Mouse (Mus musculus): ENCODE data around the gene Fut1. TPM values are rescaled to one million over a fixed set of nuclear protein-coding genes. Genes with fewer than 3 reads are reported as not detected.

The Fut1 gene
- total RNA-seq, 1 experiment from 2014 or later: 0.25 TPM

DNA sequence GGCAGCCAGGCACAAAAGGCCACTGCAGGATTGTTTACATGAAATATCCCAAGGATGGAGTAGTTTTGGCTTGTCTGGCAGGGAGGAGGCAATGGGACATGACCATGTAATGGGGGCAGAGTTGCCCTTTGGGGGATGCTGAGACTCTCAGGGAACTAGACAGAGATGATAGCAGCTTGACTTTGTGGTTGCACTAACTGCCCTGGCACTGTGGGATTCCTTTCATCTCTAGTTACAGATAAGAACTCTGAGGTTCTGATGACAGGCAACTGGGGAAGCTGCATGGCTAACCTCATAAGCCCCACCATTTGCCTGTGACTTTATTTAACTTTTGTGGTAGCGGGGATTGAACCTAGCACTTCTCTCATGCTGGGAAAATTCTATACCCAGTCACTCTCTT, 21.0 kb upstream of the Fut1 start:
- no peak for ATAC-seq (replicated peaks in 1 of 2; ENCODE audit: insufficient read depth in 1 of 2, low FRiP score in 2 of 2, low TSS enrichment in 1 of 2, low read depth in 1 of 2, poor library complexity in 2 of 2, severe bottlenecking in 2 of 2)

- ATAC-seq (replicated peaks in 1 of 2; ENCODE audit: insufficient read depth in 1 of 2, low FRiP score in 2 of 2, low TSS enrichment in 1 of 2, low read depth in 1 of 2, poor library complexity in 2 of 2, severe bottlenecking in 2 of 2): no peak
Observed at GRCm38 (mm10) chr7:45597013-45597412, 20.1 kb upstream of the Fut1 start.

- no peak for ATAC-seq (replicated peaks in 1 of 2; ENCODE audit: insufficient read depth in 1 of 2, low FRiP score in 2 of 2, low TSS enrichment in 1 of 2, low read depth in 1 of 2, poor library complexity in 2 of 2, severe bottlenecking in 2 of 2)
Observed at GRCm38 (mm10) chr7:45597527-45597926, 19.6 kb upstream of the Fut1 start.

DNA sequence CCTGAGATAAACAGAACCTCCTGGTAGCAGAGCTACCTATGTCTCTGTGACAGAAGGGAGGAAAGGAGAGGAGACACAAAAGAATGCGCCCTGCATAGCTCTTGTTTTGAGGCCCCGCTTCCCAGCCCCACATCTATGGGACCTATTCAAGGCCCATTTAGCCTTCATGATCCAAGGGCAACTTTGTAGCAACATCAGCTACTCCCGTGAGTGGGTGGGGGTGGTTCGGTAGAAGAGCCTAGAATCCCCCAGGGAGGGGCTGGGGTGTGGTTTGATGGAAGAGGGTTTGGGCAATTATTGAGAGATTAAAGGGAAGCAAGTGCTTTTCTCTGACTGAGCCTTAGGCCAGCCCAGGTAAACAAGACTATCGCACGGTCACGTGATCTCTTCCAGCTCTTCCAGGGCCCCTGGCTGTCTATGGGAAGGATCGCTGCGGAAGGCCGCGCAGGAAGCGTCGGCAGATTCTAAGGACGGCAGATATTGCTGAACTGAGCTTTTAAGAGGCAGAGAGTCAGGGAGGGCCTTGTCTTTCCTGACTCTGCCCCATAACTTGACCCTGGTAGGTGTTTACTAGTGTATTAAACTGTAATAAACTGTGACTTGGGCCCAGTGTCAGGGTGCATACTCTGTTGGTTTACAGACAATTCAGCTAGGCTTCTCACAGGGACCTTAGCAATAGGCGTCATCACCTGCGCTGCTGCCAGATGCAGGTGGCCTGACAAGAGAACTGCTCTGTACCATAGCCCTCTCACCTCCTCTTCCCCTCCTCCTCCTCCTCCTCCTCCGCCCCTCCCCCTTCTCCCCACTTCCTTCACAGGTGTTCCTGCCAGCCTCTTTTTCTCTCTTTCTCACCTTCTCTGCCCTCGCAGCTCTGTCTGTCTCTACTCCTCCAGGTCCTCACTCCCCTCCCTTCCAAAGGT, 17.9 kb upstream of the Fut1 start:
- ATAC-seq (replicated peaks in 1 of 2; ENCODE audit: insufficient read depth in 1 of 2, low FRiP score in 2 of 2, low TSS enrichment in 1 of 2, low read depth in 1 of 2, poor library complexity in 2 of 2, severe bottlenecking in 2 of 2): no peak

- ATAC-seq (replicated peaks in 1 of 2; ENCODE audit: insufficient read depth in 1 of 2, low FRiP score in 2 of 2, low TSS enrichment in 1 of 2, low read depth in 1 of 2, poor library complexity in 2 of 2, severe bottlenecking in 2 of 2): no peak
Observed at GRCm38 (mm10) chr7:45605704-45606289, 11.3 kb upstream of the Fut1 start.

DNA sequence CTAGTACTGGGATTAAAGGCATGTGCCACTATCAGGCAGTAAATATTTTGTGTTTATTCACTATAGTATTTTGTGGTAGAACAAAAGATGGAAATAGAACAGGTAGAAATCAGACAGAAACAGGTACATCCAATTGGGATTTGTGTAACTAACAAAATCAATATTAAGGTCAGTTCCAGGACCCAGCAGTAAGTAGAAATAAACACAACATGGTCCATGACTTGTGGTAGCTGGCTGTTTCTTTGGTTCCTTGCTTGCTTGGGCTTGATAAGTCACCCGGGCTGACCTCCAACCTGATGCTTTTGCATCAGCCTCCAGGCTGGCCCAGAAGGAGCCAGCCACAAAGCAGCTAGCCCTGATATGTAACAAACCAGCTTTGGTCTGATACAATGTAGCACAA, 7.6 kb upstream of the Fut1 start:
- no peak for ATAC-seq (replicated peaks in 1 of 2; ENCODE audit: insufficient read depth in 1 of 2, low FRiP score in 2 of 2, low TSS enrichment in 1 of 2, low read depth in 1 of 2, poor library complexity in 2 of 2, severe bottlenecking in 2 of 2)

- no peak for ATAC-seq (replicated peaks in 1 of 2; ENCODE audit: insufficient read depth in 1 of 2, low FRiP score in 2 of 2, low TSS enrichment in 1 of 2, low read depth in 1 of 2, poor library complexity in 2 of 2, severe bottlenecking in 2 of 2)
Observed at GRCm38 (mm10) chr7:45616277-45616676, 812 bp upstream of the Fut1 start.

- no peak for ATAC-seq (replicated peaks in 1 of 2; ENCODE audit: insufficient read depth in 1 of 2, low FRiP score in 2 of 2, low TSS enrichment in 1 of 2, low read depth in 1 of 2, poor library complexity in 2 of 2, severe bottlenecking in 2 of 2)
Observed at GRCm38 (mm10) chr7:45618316-45618715, 1.2 kb downstream of the Fut1 start.

- ATAC-seq (replicated peaks in 1 of 2; ENCODE audit: insufficient read depth in 1 of 2, low FRiP score in 2 of 2, low TSS enrichment in 1 of 2, low read depth in 1 of 2, poor library complexity in 2 of 2, severe bottlenecking in 2 of 2): no peak
Observed at GRCm38 (mm10) chr7:45619592-45619991, 2.5 kb downstream of the Fut1 start.

- no peak for ATAC-seq (replicated peaks in 1 of 2; ENCODE audit: insufficient read depth in 1 of 2, low FRiP score in 2 of 2, low TSS enrichment in 1 of 2, low read depth in 1 of 2, poor library complexity in 2 of 2, severe bottlenecking in 2 of 2)
Observed at GRCm38 (mm10) chr7:45621443-45621842, 4.4 kb downstream of the Fut1 start, which contains the start of gene Izumo1. Gene Izumo1, plus strand, starts transcription at chr7:45621811.

GRCm38 (mm10) chr7:45623507-45623906, 6.4 kb downstream of the Fut1 start:
- ATAC-seq (replicated peaks in 1 of 2; ENCODE audit: insufficient read depth in 1 of 2, low FRiP score in 2 of 2, low TSS enrichment in 1 of 2, low read depth in 1 of 2, poor library complexity in 2 of 2, severe bottlenecking in 2 of 2): peak; percentile 58 to 99; a peak in 3 of 4 replicates

- ATAC-seq (replicated peaks in 1 of 2; ENCODE audit: insufficient read depth in 1 of 2, low FRiP score in 2 of 2, low TSS enrichment in 1 of 2, low read depth in 1 of 2, poor library complexity in 2 of 2, severe bottlenecking in 2 of 2): no peak
Observed at GRCm38 (mm10) chr7:45624718-45625117, 7.6 kb downstream of the Fut1 start.

DNA sequence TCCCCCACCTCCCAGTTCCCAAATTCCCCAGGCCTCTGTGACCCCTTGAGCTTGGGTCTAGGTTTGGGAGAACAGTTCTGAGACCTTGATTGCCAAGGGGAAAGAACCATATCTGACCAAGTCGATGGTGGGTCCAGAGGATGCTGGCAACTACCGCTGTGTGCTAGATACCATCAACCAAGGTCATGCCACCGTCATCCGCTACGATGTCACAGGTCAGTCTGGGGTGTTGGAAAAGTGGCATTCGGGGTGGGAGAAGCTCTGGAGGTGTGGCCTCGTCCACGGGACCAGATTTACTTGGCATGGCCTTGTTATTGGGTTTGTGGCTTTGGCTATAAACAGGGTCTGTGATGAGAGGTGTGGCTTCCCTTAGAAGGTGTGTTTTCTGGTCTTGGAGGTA, 8.4 kb downstream of the Fut1 start:
- ATAC-seq (replicated peaks in 1 of 2; ENCODE audit: insufficient read depth in 1 of 2, low FRiP score in 2 of 2, low TSS enrichment in 1 of 2, low read depth in 1 of 2, poor library complexity in 2 of 2, severe bottlenecking in 2 of 2): no peak

DNA sequence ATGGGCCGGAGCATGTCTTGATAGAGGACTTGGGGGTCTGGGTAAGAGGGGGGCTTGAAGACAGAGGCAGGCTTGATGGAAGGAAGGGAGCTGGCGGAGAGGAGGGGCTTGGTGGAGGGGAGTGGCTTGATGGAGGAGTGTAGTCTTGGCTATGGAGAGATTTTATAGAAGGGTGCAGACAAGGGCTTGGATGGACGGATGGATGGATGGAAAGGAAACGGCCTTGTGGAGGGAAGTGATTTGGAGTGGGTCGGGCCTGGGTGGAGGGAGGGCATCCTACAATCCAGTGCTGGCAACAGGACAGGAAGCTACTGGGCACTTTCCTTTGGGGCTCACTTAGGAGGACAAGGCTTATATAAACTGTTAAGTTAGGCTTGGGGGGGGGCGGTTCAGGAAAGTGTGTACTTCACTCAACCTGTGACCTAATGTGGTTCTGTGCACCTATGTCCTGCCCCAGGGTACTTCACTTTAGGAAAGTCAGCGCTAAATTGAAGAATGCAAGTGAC, 9.5 kb downstream of the Fut1 start:
- ATAC-seq (replicated peaks in 1 of 2; ENCODE audit: insufficient read depth in 1 of 2, low FRiP score in 2 of 2, low TSS enrichment in 1 of 2, low read depth in 1 of 2, poor library complexity in 2 of 2, severe bottlenecking in 2 of 2): no peak

DNA sequence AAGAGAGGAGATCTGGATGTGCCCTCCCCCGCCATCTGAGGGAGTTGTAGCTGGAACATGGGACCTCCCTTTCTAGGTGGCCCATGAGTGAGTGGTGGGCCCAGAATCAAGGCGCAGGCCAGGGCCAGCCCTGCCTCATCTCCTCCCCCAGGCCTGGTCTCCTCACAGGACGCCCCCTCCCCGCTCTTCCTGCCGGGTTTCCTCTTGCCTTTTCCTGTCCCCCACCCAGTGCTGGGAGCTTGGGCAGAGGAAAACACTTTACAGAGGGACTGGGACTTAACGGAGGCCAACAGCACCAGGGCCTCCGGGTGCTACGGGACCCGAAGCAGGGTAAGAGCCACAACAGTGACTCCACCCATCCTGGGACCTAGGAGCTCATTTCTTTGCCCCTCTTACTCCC, 10.2 kb downstream of the Fut1 start, which contains the start of gene Rasip1:
Gene Rasip1 (plus strand): TSS at position 228 of the 400 bp plus-strand sequence.
- no peak for ATAC-seq (replicated peaks in 1 of 2; ENCODE audit: insufficient read depth in 1 of 2, low FRiP score in 2 of 2, low TSS enrichment in 1 of 2, low read depth in 1 of 2, poor library complexity in 2 of 2, severe bottlenecking in 2 of 2)

DNA sequence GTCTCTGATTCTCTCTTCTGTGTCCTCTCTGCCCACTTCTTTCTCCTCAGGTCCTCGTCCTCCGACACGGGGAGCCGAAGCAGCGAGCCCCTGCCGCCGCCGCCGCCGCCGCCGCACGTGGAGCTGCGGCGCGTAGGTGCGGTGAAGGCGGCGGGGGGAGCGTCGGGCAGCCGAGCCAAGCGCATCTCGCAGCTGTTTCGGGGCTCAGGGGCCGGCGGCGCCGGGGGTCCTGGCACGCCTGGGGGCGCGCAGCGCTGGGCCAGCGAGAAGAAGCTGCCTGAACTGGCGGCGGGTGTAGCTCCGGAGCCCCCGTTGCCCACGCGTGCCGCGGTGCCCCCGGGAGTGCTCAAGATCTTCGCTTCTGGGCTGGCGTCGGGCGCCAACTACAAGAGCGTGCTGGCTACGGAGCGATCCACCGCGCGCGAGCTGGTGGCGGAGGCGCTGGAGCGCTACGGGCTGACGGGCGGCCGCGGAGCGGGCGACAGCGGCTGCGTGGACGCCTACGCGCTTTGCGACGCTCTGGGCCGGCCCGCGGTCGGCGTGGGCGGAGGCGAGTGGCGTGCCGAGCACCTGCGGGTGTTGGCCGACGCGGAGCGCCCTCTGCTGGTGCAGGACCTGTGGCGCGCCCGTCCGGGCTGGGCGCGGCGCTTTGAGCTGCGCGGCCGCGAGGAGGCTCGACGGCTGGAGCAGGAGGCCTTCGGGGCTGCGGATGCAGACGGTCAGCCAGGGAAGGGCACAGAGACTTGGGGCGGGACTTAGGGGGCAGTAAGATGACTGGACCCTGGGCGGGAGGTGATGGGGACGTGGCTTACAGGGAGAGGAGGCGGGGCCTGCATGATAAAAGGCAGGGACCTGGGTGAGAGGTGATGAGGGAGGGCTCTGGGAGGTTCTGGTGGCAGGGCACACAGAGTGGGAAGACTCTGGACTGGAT, 11.5 kb downstream of the Fut1 start:
- ATAC-seq (replicated peaks in 1 of 2; ENCODE audit: insufficient read depth in 1 of 2, low FRiP score in 2 of 2, low TSS enrichment in 1 of 2, low read depth in 1 of 2, poor library complexity in 2 of 2, severe bottlenecking in 2 of 2): peak; percentile 82 to 83

GRCm38 (mm10) chr7:45630064-45630907, 13.2 kb downstream of the Fut1 start:
- no peak for ATAC-seq (replicated peaks in 1 of 2; ENCODE audit: insufficient read depth in 1 of 2, low FRiP score in 2 of 2, low TSS enrichment in 1 of 2, low read depth in 1 of 2, poor library complexity in 2 of 2, severe bottlenecking in 2 of 2)

All from hematopoietic stem cell, adult 5-6 weeks (primary cell).